Mouse (Mus musculus) lung, adult 2 months (tissue): ENCODE measurements around the gene Efcab2. TPM values are rescaled to one million over a fixed set of nuclear protein-coding genes. Genes with fewer than 3 reads are reported as not detected.

Source experiments
- DNase-seq: peaks from one replicate; pipeline ENCODE4 v3.0.0; 2022
- H3K4me1 ChIP-seq: fragments of 200-500 bp; 2 replicates; pipeline ENCODE4 v1.6.1; 2011; ENCODE audit warnings: low read length; ENCODE audit not compliant: control insufficient read depth, insufficient read depth
- H3K4me3 ChIP-seq: fragments of 200-500 bp; replicated peaks from 2 replicates; pipeline ENCODE3; 2011; ENCODE audit warnings: low read depth, mild to moderate bottlenecking, control low read depth, low read length; ENCODE audit errors: extremely low read depth
- CTCF ChIP-seq: fragments of 200-500 bp; IDR thresholded peaks from 2 replicates; pipeline ENCODE4 v1.5.1; 2011; ENCODE audit warnings: mild to moderate bottlenecking, low read length, control low read depth; ENCODE audit not compliant: insufficient read depth
- POLR2A ChIP-seq: fragments of 200-500 bp; IDR thresholded peaks from 2 replicates; pipeline ENCODE4 v1.6.1; 2011; ENCODE audit warnings: low read depth, mild to moderate bottlenecking, control low read depth, low read length, borderline replicate concordance; ENCODE audit errors: extremely low read depth
- WGBS: fragments of 180-500 bp; shearing (Covaris S2); methylation state at CpG from one replicate; pipeline ENCODE4 v1.1.7; 2018; 5-methylcytosine and 5-hydroxymethylcytosine counted together
- polyA plus RNA-seq: library from polyadenylated mRNA; depleted of rRNA; stranded (reverse); fragments of >200 nt; gene quantifications from 2 replicates; pipeline ENCODE4 v1.2.3, GENCODE M21; 2012

The Efcab2 gene
- polyA plus RNA-seq, 1 experiment: 0.82 TPM

DNA sequence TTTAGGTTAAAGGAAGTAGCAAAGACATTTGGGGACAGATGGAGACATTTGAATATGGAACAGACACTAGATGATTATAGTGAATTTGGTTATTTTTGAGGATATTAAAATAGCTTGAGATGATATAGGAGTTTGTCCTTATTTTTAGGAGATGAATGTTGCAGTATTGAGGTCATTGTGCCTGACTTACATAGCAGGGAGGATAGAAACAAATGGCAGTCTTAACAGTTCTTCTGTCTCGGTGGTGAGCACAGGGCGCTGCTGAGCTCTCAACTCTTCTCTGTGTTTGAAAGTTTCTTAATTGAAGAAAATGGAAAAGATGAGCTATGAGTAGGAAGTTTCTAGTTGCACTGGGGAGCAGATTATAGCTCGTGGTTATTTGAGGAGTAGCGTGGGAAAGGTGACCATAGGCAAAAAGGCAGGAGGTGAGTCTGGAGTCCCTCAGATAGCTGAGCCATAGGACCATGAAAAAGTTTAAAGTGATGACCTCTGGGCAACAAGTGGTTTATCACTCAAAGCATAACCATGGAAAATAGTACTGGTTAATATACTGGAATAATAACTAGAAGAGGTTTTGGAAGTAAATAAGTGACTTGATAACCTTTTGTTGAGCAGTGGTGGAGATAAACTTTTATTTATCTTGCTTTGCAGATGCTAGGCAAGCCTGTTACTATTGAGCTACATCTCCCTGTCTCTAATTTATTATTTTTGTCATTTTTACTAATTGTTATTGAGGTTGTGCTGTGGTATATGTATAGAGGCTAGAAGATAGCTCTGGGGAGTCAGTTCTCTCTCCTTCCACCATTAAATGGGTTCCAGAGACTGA, 25.9 kb downstream of the Efcab2 start:
- no peaks in the 10 kb centered on the region for H3K4me1 ChIP-seq
- 92% methylated on average over 4 of the region's 4 CpGs for WGBS
- no peak overlapping the region for H3K4me3 ChIP-seq
- no peak for DNase-seq
- TF ChIP-seq POLR2A (no peak), CTCF (no peak)

DNA sequence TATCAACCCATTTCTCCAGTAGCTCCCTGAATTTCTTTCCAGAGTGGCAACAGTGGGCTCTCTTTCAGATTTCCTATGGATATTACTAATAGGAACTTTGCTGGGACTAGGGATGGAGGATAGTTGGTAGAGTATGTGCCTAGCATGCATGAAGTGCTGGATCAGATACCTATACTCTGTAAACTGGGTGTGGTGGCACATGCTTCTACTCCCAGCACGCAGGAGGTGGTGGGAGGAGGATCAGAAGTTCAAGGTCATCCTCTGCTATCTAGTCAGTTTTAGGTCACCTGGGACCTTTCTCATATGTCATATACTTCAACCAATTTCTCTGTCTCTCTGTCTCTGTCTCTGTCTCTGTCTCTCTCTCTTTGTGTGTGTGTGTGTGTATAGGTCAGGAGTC, 27.7 kb downstream of the Efcab2 start:
- Histone ChIP-seq H3K4me3 (no peak overlapping the region), H3K4me1 (no peaks in the 10 kb centered on the region)
- TF ChIP-seq POLR2A (no peak), CTCF (no peak)
- WGBS: 86% methylated on average over 1 of the region's 1 CpGs
- no peak for DNase-seq

DNA sequence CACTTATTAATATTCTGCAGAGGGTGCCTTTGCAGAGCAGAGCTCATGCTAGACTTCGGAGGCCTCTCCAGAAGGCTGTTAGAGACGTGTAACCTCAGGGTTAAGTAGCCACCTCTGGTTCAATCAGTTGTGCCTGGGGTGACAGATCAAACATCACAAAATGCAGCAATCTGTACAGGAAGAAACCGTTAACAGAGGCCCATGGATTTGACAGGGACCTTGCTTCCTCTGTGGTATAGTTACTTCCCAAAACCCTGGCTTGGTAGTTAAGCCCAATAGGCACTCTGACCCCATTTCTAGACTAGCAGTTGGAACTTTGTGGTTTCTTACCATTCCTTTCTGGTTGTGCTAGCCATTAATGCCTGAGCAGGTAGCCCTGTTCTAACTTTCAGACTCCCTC, 38.5 kb downstream of the Efcab2 start:
- no peak overlapping the region for H3K4me3 ChIP-seq
- TF ChIP-seq CTCF (no peak), POLR2A (no peak)
- H3K4me1 ChIP-seq: no peaks in the 10 kb centered on the region
- DNase-seq: no peak
- WGBS: 52% methylated on average over 3 of the region's 3 CpGs

DNA sequence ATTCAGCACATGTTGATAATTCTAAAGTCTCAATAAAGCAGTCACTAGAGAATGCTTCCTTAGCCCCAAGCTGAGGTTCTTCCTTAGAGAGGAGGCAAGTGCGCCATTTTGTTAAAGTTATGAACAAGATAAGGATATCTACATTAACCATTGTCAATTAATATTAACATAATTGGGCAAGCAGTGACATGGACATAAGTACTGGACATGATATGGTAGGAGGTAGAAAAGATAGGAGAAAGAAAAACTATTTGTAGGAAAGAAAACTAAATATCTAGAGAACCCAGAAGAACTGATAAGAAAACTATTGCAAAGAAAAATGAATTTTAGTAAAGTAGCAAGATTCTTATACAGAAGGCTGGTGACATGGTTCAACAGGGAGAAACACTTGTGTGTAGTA, 41.2 kb downstream of the Efcab2 start:
- Histone ChIP-seq H3K4me1 (no peaks in the 10 kb centered on the region), H3K4me3 (no peak overlapping the region)
- TF ChIP-seq POLR2A: no peak
- no peak for TF ChIP-seq CTCF
- WGBS: 92% methylated on average over 1 of the region's 1 CpGs
- DNase-seq: no peak

DNA sequence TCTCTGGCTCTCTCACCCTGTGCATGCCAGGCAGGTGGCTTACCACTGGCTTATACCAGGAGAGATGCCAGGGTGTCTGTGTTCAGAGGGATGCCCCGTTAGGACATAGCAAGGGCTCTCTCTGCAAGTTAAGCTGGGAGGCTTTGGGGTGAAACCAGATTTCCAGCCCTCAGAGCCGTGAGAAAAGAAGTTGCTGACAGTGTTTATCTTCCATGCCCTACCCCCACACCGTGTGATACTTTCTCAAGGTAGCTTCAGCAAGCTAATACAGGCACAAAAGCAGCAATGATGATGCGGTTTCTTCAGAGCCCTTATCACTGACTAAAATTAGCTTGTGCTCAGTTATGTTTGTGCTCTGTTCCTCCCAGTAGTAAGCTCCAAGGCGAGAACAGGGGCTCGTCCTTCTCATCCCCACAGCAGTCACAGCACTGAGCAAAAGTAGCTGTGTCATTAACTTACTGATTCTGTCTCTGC, 42.4 kb downstream of the Efcab2 start:
- TF ChIP-seq POLR2A: no peak
- no peak for TF ChIP-seq CTCF
- DNase-seq: no peak
- H3K4me3 ChIP-seq: no peak overlapping the region
- WGBS: 64% methylated on average over 6 of the region's 6 CpGs
- H3K4me1 ChIP-seq: no peaks in the 10 kb centered on the region

DNA sequence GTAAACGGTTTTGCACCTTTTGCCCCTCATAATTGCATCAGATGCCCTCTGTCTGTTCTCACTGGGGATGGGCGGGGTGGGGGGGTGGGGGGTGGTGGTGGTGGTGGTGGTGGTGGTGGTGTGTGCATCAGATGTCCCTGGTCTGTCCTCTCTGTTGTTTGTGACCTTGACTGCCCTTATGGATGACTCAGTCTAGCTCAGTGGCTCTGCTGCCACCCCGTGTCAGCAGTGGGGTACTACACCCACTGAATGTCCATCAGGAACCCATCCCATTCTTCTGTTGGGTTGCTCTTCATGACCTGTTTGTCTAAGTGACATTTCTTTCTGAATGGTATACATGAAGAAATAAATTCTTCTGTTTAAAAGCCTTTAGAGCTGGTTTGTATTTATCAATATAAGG, 43.3 kb downstream of the Efcab2 start:
- peak; percentile 73 for DNase-seq
- Histone ChIP-seq H3K4me1 (no peaks in the 10 kb centered on the region), H3K4me3 (no peak overlapping the region)
- 24% methylated on average over 3 of the region's 3 CpGs for WGBS
- TF ChIP-seq POLR2A (no peak), CTCF (peak; percentile 100)

DNA sequence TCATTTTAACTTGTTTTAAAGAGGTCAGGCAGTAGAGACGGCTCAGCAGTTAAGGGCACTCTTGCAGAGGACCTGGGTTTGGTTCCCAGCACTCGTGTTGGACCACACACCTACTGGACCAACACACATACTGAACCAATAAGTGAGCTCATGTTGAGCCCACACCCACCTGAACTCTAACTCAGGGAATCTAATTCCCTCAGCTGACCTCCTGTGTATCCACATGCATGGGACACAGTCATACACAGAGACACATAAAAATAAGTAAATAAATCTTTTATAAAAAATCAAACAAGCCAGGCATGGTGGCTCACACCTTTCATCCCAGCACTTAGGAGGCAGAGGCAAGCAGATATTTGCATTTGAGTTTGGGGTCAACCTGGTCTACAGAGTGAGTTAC, 44.0 kb downstream of the Efcab2 start:
- no peak overlapping the region for H3K4me3 ChIP-seq
- TF ChIP-seq POLR2A (no peak), CTCF (no peak)
- no peak for DNase-seq
- WGBS: 82% methylated on average over 2 of the region's 2 CpGs
- no peaks in the 10 kb centered on the region for H3K4me1 ChIP-seq

DNA sequence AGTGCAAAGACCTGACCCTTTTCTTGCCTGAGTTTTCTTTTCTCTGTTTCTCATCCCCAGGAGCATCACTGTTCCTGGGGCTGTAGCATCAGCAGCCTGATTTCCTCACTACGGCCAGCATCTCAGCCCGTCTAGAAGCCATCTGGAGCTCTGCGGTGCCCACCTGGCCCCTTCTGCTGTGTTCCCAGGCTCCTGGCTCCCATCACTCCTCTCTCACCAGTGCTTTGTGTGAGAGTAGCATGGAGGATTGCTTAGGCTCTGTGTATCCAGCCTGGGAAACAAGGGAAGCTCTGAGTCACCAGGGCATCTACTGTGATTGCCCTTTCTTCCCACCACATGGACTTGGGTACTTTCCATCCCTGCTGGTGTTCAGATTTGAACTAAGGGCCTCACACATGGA, 48.2 kb downstream of the Efcab2 start:
- TF ChIP-seq POLR2A (no peak), CTCF (no peak)
- WGBS: 99% methylated on average over 3 of the region's 3 CpGs
- no peak for DNase-seq

DNA sequence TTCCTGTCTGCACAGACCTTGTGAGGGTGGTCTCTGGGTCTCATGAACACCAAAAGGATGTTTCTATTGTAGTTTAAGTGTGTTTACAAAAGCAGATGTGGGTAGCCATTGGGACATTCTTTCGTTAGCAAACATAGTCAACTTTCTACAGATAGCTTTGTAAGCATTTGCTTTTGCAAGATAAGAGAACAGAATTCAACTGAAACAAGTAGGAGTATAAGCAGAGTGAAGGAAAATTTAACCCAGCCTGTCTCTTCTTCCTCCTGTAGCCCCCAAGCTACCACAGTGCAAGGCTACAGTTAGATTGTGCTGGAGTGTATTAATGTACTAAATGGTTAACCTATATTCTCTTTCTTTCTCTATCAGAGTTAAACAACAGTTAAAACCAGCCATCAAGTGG, 49.2 kb downstream of the Efcab2 start:
- DNase-seq: no peak
- TF ChIP-seq POLR2A: no peak
- no peak for TF ChIP-seq CTCF
- no peak overlapping the region for H3K4me3 ChIP-seq
- H3K4me1 ChIP-seq: no peaks in the 10 kb centered on the region
- 24% methylated on average over 1 of the region's 1 CpGs for WGBS

More for the DNA sequence above, 48.2 kb downstream of the Efcab2 start:
- Histone ChIP-seq H3K4me1 (no peaks in the 10 kb centered on the region), H3K4me3 (no peak overlapping the region)

DNA sequence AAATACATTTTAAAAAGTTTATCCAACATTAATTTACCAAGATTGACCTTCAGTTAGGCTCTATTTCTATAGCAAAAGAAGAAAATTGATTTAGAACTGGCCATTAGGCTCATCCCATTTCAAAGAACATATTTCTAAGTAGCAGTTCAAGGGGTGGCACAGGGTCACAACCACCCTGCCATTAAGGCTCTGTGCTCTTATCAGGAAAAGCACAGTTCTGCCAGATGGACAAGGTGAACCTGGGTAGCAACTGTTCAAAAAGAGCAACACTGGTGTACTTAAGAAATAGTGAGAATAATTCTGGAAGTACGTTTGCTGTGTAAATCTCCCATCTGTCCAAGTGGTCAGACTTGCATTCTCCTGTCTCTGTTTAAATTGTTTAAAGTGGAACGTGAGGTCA, 52.1 kb downstream of the Efcab2 start:
- TF ChIP-seq POLR2A: no peak
- no peak for TF ChIP-seq CTCF
- no peak overlapping the region for H3K4me3 ChIP-seq
- H3K4me1 ChIP-seq: no peaks in the 10 kb centered on the region
- 60% methylated on average over 2 of the region's 2 CpGs for WGBS
- DNase-seq: no peak
